Mouse (Mus musculus) embryonic facial prominence, embryonic 15.5 days (tissue): ENCODE measurements around the gene Nkiras1. TPM values are rescaled to one million over a fixed set of nuclear protein-coding genes. Genes with fewer than 3 reads are reported as not detected.

Experiments
- ATAC-seq: fragments of 200-750 bp; cut with Nextera tagmentation; 2 replicates; pipeline ENCODE4 v1.8.0; 2017; ENCODE audit warnings: low read depth, moderate TSS enrichment; ENCODE audit not compliant: insufficient number of reproducible peaks, low FRiP score, low TSS enrichment
- H3K27ac ChIP-seq: fragments of 300-500 bp; sonication (generic); replicated peaks from 2 replicates; pipeline ENCODE4 v1.5.1; 2015; ENCODE audit warnings: mild to moderate bottlenecking, inconsistent platforms
- H3K27me3 ChIP-seq: fragments of 300-500 bp; sonication (generic); 2 replicates; pipeline ENCODE4 v1.6.1; 2015; ENCODE audit warnings: inconsistent platforms
- H3K36me3 ChIP-seq: fragments of 300-500 bp; sonication (generic); 2 replicates; pipeline ENCODE4 v1.6.1; 2015; ENCODE audit warnings: mild to moderate bottlenecking, inconsistent platforms
- H3K4me1 ChIP-seq: fragments of 300-500 bp; sonication (generic); 2 replicates; pipeline ENCODE4 v1.6.1; 2015; ENCODE audit warnings: inconsistent platforms
- H3K4me2 ChIP-seq: fragments of 300-500 bp; sonication (generic); replicated peaks from 2 replicates; pipeline ENCODE4 v1.6.1; 2015; ENCODE audit warnings: mild to moderate bottlenecking, inconsistent platforms
- H3K4me3 ChIP-seq: fragments of 300-500 bp; sonication (generic); replicated peaks from 2 replicates; pipeline ENCODE4 v1.5.1; 2015; ENCODE audit warnings: mild to moderate bottlenecking, inconsistent platforms
- H3K9ac ChIP-seq: fragments of 300-500 bp; sonication (generic); 2 replicates; pipeline ENCODE4 v1.6.1; 2015; ENCODE audit warnings: inconsistent platforms
- H3K9me3 ChIP-seq: fragments of 300-500 bp; sonication (generic); replicated peaks from 2 replicates; pipeline ENCODE4 v1.6.1; 2016; ENCODE audit warnings: inconsistent platforms
- WGBS: fragments of 180-500 bp; shearing (Covaris S2); methylation state at CpG from one replicate; pipeline ENCODE4 v1.1.7; 2015; 5-methylcytosine and 5-hydroxymethylcytosine counted together
- polyA plus RNA-seq: library from polyadenylated mRNA; unstranded; fragments of >200 nt; fragmentation: Nextera tagmentation; extraction: Ambion mirVana; gene quantifications from 2 replicates; pipeline ENCODE4 v1.2.1, GENCODE M21; 2015

Gene Nkiras1
- polyA plus RNA-seq, 1 experiment from 2014 or later = 21.3 TPM

GRCm38 (mm10) chr14:18284581-18284980 is 13.6 kb downstream of the Nkiras1 start:
- Histone ChIP-seq H3K4me3 (no peak overlapping the region), H3K27me3 (no peaks in the 10 kb centered on the region), H3K4me2 (no peak overlapping the region), H3K27ac (no peak overlapping the region), H3K4me1 (no peaks in the 10 kb centered on the region), H3K9ac (no peak overlapping the region), H3K36me3 (peaks cover 25% of the 10 kb centered on the region), H3K9me3 (no peaks in the 10 kb centered on the region)
- WGBS = 69% methylated on average over 2 of the region's 2 CpGs
- ATAC-seq = no peak

- ATAC-seq = no peak
- no peaks in the 10 kb centered on the region for H3K4me1 ChIP-seq
- peaks cover 19% of the 10 kb centered on the region for H3K36me3 ChIP-seq
- no peak overlapping the region for H3K4me3 ChIP-seq
- H3K9ac ChIP-seq = no peak overlapping the region
- no peaks in the 10 kb centered on the region for H3K9me3 ChIP-seq
- H3K4me2 ChIP-seq = no peak overlapping the region
- no peak overlapping the region for H3K27ac ChIP-seq
- WGBS = 86% methylated on average over 3 of the region's 3 CpGs
- H3K27me3 ChIP-seq = no peaks in the 10 kb centered on the region
Measured at GRCm38 (mm10) chr14:18285476-18285875, 14.5 kb downstream of the Nkiras1 start.

- no peak overlapping the region for H3K4me3 ChIP-seq
- H3K4me2 ChIP-seq = no peak overlapping the region
- ATAC-seq = no peak
- no peak overlapping the region for H3K27ac ChIP-seq
- peaks cover 16% of the 10 kb centered on the region for H3K36me3 ChIP-seq
- no peaks in the 10 kb centered on the region for H3K27me3 ChIP-seq
- H3K9ac ChIP-seq = no peak overlapping the region
- WGBS = 98% methylated on average over 2 of the region's 2 CpGs
- H3K9me3 ChIP-seq = no peaks in the 10 kb centered on the region
- H3K4me1 ChIP-seq = no peaks in the 10 kb centered on the region
Measured at GRCm38 (mm10) chr14:18286441-18286840, 15.5 kb downstream of the Nkiras1 start.

GRCm38 (mm10) chr14:18287391-18287790 is 16.5 kb downstream of the Nkiras1 start:
- WGBS = 68% methylated on average over 2 of the region's 2 CpGs
- Histone ChIP-seq H3K27me3 (no peaks in the 10 kb centered on the region), H3K4me3 (no peak overlapping the region), H3K4me1 (no peaks in the 10 kb centered on the region), H3K36me3 (peaks cover 7% of the 10 kb centered on the region; the same call in 1 of the 2 replicates), H3K4me2 (no peak overlapping the region), H3K9ac (no peak overlapping the region), H3K9me3 (no peaks in the 10 kb centered on the region), H3K27ac (no peak overlapping the region)
- no peak for ATAC-seq

GRCm38 (mm10) chr14:18292111-18292510 is 21.2 kb downstream of the Nkiras1 start:
- 92% methylated on average over 3 of the region's 3 CpGs for WGBS

GRCm38 (mm10) chr14:18292578-18292977 is 21.6 kb downstream of the Nkiras1 start:
- no peak for ATAC-seq
- H3K9ac ChIP-seq = no peak overlapping the region
- no peaks in the 10 kb centered on the region for H3K36me3 ChIP-seq
- WGBS = 85% methylated on average over 3 of the region's 3 CpGs
- no peak overlapping the region for H3K4me3 ChIP-seq
- no peaks in the 10 kb centered on the region for H3K9me3 ChIP-seq
- H3K27me3 ChIP-seq = no peaks in the 10 kb centered on the region
- H3K4me2 ChIP-seq = no peak overlapping the region
- H3K4me1 ChIP-seq = no peaks in the 10 kb centered on the region
- H3K27ac ChIP-seq = no peak overlapping the region

More at GRCm38 (mm10) chr14:18292111-18292510, 21.2 kb downstream of the Nkiras1 start:
- H3K27ac ChIP-seq = no peak overlapping the region
- no peaks in the 10 kb centered on the region for H3K36me3 ChIP-seq
- no peak overlapping the region for H3K9ac ChIP-seq
- no peaks in the 10 kb centered on the region for H3K4me1 ChIP-seq
- H3K4me3 ChIP-seq = no peak overlapping the region
- H3K4me2 ChIP-seq = no peak overlapping the region
- ATAC-seq = no peak
- H3K9me3 ChIP-seq = no peaks in the 10 kb centered on the region
- H3K27me3 ChIP-seq = no peaks in the 10 kb centered on the region

GRCm38 (mm10) chr14:18297441-18297840 is 26.5 kb downstream of the Nkiras1 start:
- no peaks in the 10 kb centered on the region for H3K4me1 ChIP-seq
- no peak overlapping the region for H3K27ac ChIP-seq
- no peak overlapping the region for H3K4me3 ChIP-seq
- no peaks in the 10 kb centered on the region for H3K36me3 ChIP-seq
- H3K9me3 ChIP-seq = no peaks in the 10 kb centered on the region
- H3K9ac ChIP-seq = no peak overlapping the region
- H3K27me3 ChIP-seq = no peaks in the 10 kb centered on the region
- 75% methylated on average over 2 of the region's 2 CpGs for WGBS
- ATAC-seq = no peak
- H3K4me2 ChIP-seq = no peak overlapping the region

GRCm38 (mm10) chr14:18298874-18299273 is 27.9 kb downstream of the Nkiras1 start:
- H3K27me3 ChIP-seq = no peaks in the 10 kb centered on the region
- ATAC-seq = no peak
- 82% methylated on average over 2 of the region's 2 CpGs for WGBS

GRCm38 (mm10) chr14:18300676-18301075 is 29.7 kb downstream of the Nkiras1 start:
- no peak overlapping the region for H3K4me2 ChIP-seq
- no peak for ATAC-seq
- no peaks in the 10 kb centered on the region for H3K4me1 ChIP-seq
- H3K27ac ChIP-seq = no peak overlapping the region
- no peaks in the 10 kb centered on the region for H3K27me3 ChIP-seq
- H3K9ac ChIP-seq = no peak overlapping the region
- WGBS = 97% methylated on average over 2 of the region's 2 CpGs
- H3K9me3 ChIP-seq = no peaks in the 10 kb centered on the region
- no peaks in the 10 kb centered on the region for H3K36me3 ChIP-seq
- H3K4me3 ChIP-seq = no peak overlapping the region

More at GRCm38 (mm10) chr14:18298874-18299273, 27.9 kb downstream of the Nkiras1 start:
- Histone ChIP-seq H3K36me3 (no peaks in the 10 kb centered on the region), H3K4me3 (no peak overlapping the region), H3K4me1 (no peaks in the 10 kb centered on the region), H3K4me2 (no peak overlapping the region), H3K9ac (no peak overlapping the region), H3K27ac (no peak overlapping the region), H3K9me3 (no peaks in the 10 kb centered on the region)

- Histone ChIP-seq H3K36me3 (no peaks in the 10 kb centered on the region), H3K4me1 (no peaks in the 10 kb centered on the region), H3K27ac (no peak overlapping the region), H3K27me3 (no peaks in the 10 kb centered on the region), H3K9me3 (no peaks in the 10 kb centered on the region), H3K9ac (no peak overlapping the region), H3K4me2 (no peak overlapping the region), H3K4me3 (no peak overlapping the region)
- 79% methylated on average over 3 of the region's 3 CpGs for WGBS
- no peak for ATAC-seq
Measured at GRCm38 (mm10) chr14:18301591-18301990, 30.7 kb downstream of the Nkiras1 start.

GRCm38 (mm10) chr14:18302750-18303149 is 31.8 kb downstream of the Nkiras1 start:
- Histone ChIP-seq H3K4me3 (no peak overlapping the region), H3K4me1 (no peaks in the 10 kb centered on the region), H3K27me3 (no peaks in the 10 kb centered on the region), H3K9me3 (no peaks in the 10 kb centered on the region), H3K36me3 (no peaks in the 10 kb centered on the region), H3K4me2 (no peak overlapping the region), H3K9ac (no peak overlapping the region), H3K27ac (no peak overlapping the region)
- no peak for ATAC-seq
- 68% methylated on average over 3 of the region's 3 CpGs for WGBS

- no peak overlapping the region for H3K4me2 ChIP-seq
- no peaks in the 10 kb centered on the region for H3K27me3 ChIP-seq
- H3K4me1 ChIP-seq = no peaks in the 10 kb centered on the region
- H3K27ac ChIP-seq = no peak overlapping the region
- H3K9me3 ChIP-seq = no peaks in the 10 kb centered on the region
- no peak overlapping the region for H3K4me3 ChIP-seq
- no peaks in the 10 kb centered on the region for H3K36me3 ChIP-seq
- WGBS = 72% methylated on average over 4 of the region's 4 CpGs
- H3K9ac ChIP-seq = no peak overlapping the region
- ATAC-seq = no peak; the same call in 1 of the 2 replicates
Measured at GRCm38 (mm10) chr14:18303262-18303661, 32.3 kb downstream of the Nkiras1 start.
